Mouse (Mus musculus) kidney, embryonic 14.5 days (tissue): ENCODE data around the gene Abca3. TPM values are rescaled to one million over a fixed set of nuclear protein-coding genes. Genes with fewer than 3 reads are reported as not detected.

Source experiments
- ATAC-seq: fragments of 200-750 bp; cut with Nextera tagmentation; 2 replicates; pipeline ENCODE4 v1.8.0; 2017; ENCODE audit warnings: moderate number of reproducible peaks, mild to moderate bottlenecking, moderate TSS enrichment, moderate library complexity; ENCODE audit not compliant: low FRiP score, low TSS enrichment
- H3K27ac ChIP-seq: fragments of 300-500 bp; sonication (generic); 2 replicates; pipeline ENCODE4 v1.5.1; 2014; ENCODE audit warnings: low read depth, mild to moderate bottlenecking, low read length, moderate library complexity, mixed read lengths
- H3K27me3 ChIP-seq: fragments of 300-500 bp; sonication (generic); 2 replicates; pipeline ENCODE4 v1.6.1; 2014; ENCODE audit warnings: mild to moderate bottlenecking, low read length; ENCODE audit not compliant: control insufficient read depth, insufficient read depth
- H3K36me3 ChIP-seq: fragments of 300-500 bp; sonication (generic); 2 replicates; pipeline ENCODE4 v1.6.1; 2014; ENCODE audit warnings: low read length, mixed read lengths; ENCODE audit not compliant: control insufficient read depth, insufficient read depth
- H3K4me1 ChIP-seq: fragments of 300-500 bp; sonication (generic); 2 replicates; pipeline ENCODE4 v1.6.1; 2014; ENCODE audit warnings: low read length, mixed read lengths; ENCODE audit not compliant: control insufficient read depth, insufficient read depth
- H3K4me2 ChIP-seq: fragments of 300-500 bp; sonication (generic); replicated peaks from 2 replicates; pipeline ENCODE4 v1.6.1; 2014; ENCODE audit warnings: low read depth, mild to moderate bottlenecking, low read length
- H3K4me3 ChIP-seq: fragments of 300-500 bp; sonication (generic); 2 replicates; pipeline ENCODE4 v1.5.1; 2014; ENCODE audit warnings: mild to moderate bottlenecking, low read length
- H3K9ac ChIP-seq: fragments of 300-500 bp; sonication (generic); 2 replicates; pipeline ENCODE4 v1.6.1; 2014; ENCODE audit warnings: low read depth, mild to moderate bottlenecking, low read length, moderate library complexity
- H3K9me3 ChIP-seq: fragments of 300-500 bp; sonication (generic); 2 replicates; pipeline ENCODE4 v1.6.1; 2016; ENCODE audit warnings: low read length; ENCODE audit not compliant: control insufficient read depth
- WGBS: fragments of 180-500 bp; shearing (Covaris S2); extraction: QIAGEN DNeasy Blood & Tissue Kit; methylation state at CpG from one replicate; pipeline ENCODE4 v1.1.7; 2014; 5-methylcytosine and 5-hydroxymethylcytosine counted together
- polyA plus RNA-seq: library from polyadenylated mRNA; unstranded; fragments of >200 nt; fragmentation: Nextera tagmentation; extraction: Ambion mirVana; gene quantifications from 2 replicates; pipeline ENCODE4 v1.2.1, GENCODE M21; 2014

Abca3 gene
- polyA plus RNA-seq, 1 experiment from 2014 or later: 13.1 TPM

DNA sequence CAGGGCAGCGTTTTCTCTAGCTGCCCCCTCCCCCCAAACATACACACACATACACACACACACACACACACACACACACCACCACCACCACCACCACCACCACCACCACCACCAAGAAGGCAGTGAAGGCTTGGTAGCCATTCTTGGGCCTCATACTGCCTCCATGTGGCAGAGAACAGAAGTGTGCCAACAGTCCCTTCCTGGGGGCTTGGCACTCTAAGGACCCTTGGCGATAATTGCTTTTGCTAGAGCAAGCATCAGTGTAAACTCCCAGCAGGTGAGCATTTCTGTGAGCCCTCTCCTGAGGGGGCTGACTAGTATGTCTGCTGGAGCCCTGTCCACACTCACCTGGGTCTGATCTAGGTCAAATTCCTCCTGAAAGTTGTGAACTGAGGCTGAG, 89.4 kb downstream of the Abca3 start:
- 48% methylated on average over 2 of the region's 2 CpGs for WGBS
- H3K4me1 ChIP-seq: no peaks in the 10 kb centered on the region
- H3K27me3 ChIP-seq: no peaks in the 10 kb centered on the region
- ATAC-seq: no peak
- H3K27ac ChIP-seq: no peak overlapping the region
- no peak overlapping the region for H3K4me3 ChIP-seq
- H3K9ac ChIP-seq: no peak overlapping the region
- H3K36me3 ChIP-seq: peaks cover 77% of the 10 kb centered on the region
- H3K9me3 ChIP-seq: no peaks in the 10 kb centered on the region
- H3K4me2 ChIP-seq: no peak overlapping the region

DNA sequence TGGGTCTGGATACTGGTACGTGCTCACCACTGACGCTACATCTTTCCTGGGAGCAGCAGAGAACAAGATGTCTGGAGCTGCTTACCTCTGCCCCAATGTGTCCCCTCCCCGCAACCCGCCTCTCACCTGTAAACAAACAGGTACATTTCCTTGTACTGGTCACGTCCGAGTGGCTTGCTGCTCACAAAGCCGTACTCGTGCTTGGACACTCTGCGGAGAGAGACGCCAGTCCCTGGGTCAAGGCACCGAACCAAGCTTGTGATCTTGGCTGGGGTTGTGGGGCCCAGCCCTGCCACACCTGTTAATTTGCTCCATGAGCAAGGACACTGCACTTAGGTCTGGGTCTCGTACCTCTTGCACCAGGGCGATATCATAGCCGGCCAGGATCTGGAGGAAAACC, 90.4 kb downstream of the Abca3 start:
- H3K4me3 ChIP-seq: no peak overlapping the region
- H3K27me3 ChIP-seq: no peaks in the 10 kb centered on the region
- no peaks in the 10 kb centered on the region for H3K9me3 ChIP-seq
- H3K4me1 ChIP-seq: no peaks in the 10 kb centered on the region
- H3K36me3 ChIP-seq: peaks cover 79% of the 10 kb centered on the region
- H3K4me2 ChIP-seq: no peak overlapping the region
- no peak for ATAC-seq
- WGBS: 91% methylated on average over 14 of the region's 14 CpGs
- H3K27ac ChIP-seq: no peak overlapping the region
- H3K9ac ChIP-seq: no peak overlapping the region

DNA sequence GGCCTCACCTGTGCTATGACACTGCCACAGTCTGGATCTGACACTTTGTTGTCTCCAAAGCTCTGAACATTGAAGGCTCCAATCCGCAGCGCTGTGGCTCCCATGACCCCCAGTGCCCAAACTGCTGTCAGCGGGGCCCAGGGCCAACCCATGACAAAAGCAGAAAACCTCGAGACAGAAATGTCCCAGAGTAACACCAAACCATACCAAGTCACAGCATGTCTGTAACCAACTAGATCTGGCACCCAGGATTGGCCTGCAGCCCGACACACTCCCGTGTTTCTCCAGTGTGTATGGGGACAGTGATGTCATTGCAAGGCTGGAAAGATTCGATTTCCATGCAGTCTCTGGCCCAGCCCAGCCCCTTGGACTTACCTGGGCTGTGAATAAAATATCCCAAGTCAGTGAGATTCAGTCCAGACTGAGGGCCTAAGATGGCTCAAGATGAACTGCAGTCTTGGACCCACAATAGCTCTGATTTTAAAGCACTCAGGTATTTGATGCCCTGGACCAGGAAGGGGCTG, 90.9 kb downstream of the Abca3 start, which contains the start of gene Dnase1l2:
Gene Dnase1l2 (minus strand): TSS at position 474 of the 524 bp plus-strand sequence.
- H3K36me3 ChIP-seq: peaks cover 79% of the 10 kb centered on the region
- no peak within 1 kb of the TSS for H3K9ac ChIP-seq
- H3K4me1 ChIP-seq: no peaks in the 10 kb centered on the region
- H3K27ac ChIP-seq: no peak within 1 kb of the TSS
- H3K27me3 ChIP-seq: no peaks in the 10 kb centered on the region
- H3K9me3 ChIP-seq: no peaks in the 10 kb centered on the region
- ATAC-seq: no peak
- H3K4me2 ChIP-seq: no peak within 1 kb of the TSS
- WGBS: 85% methylated on average over 7 of the region's 7 CpGs
- no peak within 1 kb of the TSS for H3K4me3 ChIP-seq

DNA sequence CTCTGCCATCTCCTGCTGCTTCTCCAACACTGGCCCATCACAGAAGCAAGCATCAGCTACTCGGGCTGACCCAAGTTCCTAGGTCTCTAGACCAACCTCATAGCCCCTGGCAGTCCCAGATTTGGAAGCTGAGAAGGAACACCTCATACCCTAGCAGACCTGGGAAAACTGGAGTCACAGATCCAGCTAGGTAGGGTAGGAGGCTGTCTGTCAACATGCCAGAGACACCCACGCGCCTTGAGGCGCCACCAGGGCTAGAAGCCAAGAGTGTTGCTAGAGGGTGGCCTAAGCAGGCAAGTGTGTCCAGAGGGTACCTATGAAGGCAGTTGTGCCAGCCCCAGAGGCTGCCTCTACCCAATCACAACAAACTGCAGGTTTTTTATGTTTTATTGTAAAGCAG, 91.7 kb downstream of the Abca3 start:
- Histone ChIP-seq H3K4me3 (no peak overlapping the region), H3K4me1 (no peaks in the 10 kb centered on the region), H3K4me2 (no peak overlapping the region), H3K27me3 (no peaks in the 10 kb centered on the region), H3K9me3 (no peaks in the 10 kb centered on the region), H3K9ac (no peak overlapping the region), H3K36me3 (peaks cover 82% of the 10 kb centered on the region), H3K27ac (no peak overlapping the region)
- WGBS: 82% methylated on average over 4 of the region's 4 CpGs
- ATAC-seq: no peak

DNA sequence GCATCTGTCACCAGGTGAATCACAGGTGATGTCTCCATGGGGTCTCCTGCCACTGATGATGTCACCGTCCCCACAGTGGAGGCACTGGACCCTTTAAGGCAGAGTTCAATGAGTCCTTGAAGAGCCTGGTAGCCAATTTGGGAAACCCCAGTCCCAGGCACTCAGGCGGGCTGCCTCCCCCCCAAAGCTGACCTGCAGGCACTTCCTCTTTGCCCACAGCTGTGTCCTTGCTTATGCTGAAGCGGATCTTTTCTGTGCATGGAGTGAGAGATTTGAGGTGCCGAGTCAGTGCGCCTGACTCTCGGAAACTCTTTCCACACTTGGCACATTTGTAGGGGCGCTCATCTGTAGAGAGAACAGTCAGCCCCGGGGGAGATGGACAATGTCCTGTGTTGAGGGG, 94.8 kb downstream of the Abca3 start:
- no peaks in the 10 kb centered on the region for H3K9me3 ChIP-seq
- peaks cover 88% of the 10 kb centered on the region for H3K36me3 ChIP-seq
- no peak overlapping the region for H3K4me2 ChIP-seq
- H3K27ac ChIP-seq: no peak overlapping the region
- ATAC-seq: no peak
- no peak overlapping the region for H3K4me3 ChIP-seq
- H3K4me1 ChIP-seq: no peaks in the 10 kb centered on the region
- H3K9ac ChIP-seq: no peak overlapping the region
- no peaks in the 10 kb centered on the region for H3K27me3 ChIP-seq
- WGBS: 90% methylated on average over 8 of the region's 8 CpGs

DNA sequence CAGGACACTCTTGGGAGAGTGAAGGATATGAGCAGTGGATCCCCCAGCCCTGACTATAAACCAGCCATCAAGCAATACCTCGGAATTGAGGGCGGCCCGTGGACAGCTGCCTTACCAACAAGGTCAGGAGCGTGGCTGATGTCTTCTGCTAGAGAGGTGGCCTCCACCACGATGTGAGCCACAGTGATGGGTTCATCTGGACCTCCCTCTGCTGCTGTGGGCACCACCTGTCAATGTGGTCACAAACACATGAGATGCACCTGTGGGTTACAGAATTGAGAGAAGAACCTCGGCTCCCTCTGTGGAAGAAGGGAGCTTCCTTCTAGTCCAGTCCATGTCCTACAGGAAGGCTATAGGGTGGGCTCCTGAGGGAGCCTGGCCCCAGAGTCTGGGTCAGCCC, 97.8 kb downstream of the Abca3 start:
- 97% methylated on average over 6 of the region's 6 CpGs for WGBS
- peaks cover 70% of the 10 kb centered on the region for H3K36me3 ChIP-seq
- no peaks in the 10 kb centered on the region for H3K9me3 ChIP-seq

DNA sequence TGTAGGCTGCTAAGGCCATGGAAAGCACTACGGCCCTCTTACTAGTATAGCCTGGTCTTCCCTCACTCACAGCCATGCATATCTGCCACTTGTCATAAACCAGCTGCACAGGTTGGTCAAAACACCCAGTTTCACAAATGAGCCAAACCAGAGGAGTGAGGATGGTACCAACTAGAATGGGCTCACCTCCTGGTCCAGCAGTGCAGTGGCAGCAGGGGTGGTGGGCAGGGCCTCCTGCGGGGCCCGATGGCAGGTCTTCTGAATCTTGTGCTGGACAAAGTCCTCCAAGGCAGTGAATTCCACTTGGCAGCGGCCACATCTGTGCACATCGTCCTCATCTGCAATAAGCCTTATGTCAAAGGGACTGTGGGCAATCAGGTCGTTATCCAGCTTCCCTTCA, 99.5 kb downstream of the Abca3 start:
- H3K4me1 ChIP-seq: peaks cover 6% of the 10 kb centered on the region; the same call in 1 of the 2 replicates
- no peaks in the 10 kb centered on the region for H3K27me3 ChIP-seq
- H3K9me3 ChIP-seq: no peaks in the 10 kb centered on the region
- no peak overlapping the region for H3K27ac ChIP-seq
- 91% methylated on average over 6 of the region's 6 CpGs for WGBS
- no peak overlapping the region for H3K9ac ChIP-seq
- H3K4me3 ChIP-seq: no peak overlapping the region
- no peak overlapping the region for H3K4me2 ChIP-seq
- ATAC-seq: no peak
- peaks cover 53% of the 10 kb centered on the region for H3K36me3 ChIP-seq

More for the DNA sequence above, 97.8 kb downstream of the Abca3 start:
- Histone ChIP-seq H3K4me3 (no peak overlapping the region), H3K27me3 (no peaks in the 10 kb centered on the region), H3K4me1 (peaks cover 6% of the 10 kb centered on the region; the same call in 1 of the 2 replicates), H3K4me2 (no peak overlapping the region), H3K9ac (no peak overlapping the region), H3K27ac (no peak overlapping the region)
- ATAC-seq: no peak

DNA sequence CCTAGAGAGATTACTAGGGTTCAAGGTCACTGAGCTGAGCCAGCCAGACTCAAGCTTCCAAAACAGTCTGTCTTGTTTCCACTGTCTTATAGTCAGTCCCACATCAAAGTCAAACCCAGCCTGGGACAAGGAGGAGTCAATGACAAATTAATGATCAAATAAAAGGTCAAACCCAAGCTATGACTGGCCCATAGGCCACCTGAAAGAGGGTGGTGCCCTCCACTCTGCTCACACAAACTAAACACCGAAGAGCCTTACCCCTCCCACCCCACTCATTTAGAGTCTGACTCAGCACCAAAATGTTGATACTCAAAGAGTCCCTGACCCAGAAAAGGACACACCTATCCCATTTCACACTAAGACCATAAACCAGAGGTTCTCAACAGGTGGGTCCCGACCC, 101.6 kb downstream of the Abca3 start:
- Histone ChIP-seq H3K4me1 (peaks cover 6% of the 10 kb centered on the region; the same call in 1 of the 2 replicates), H3K36me3 (peaks cover 32% of the 10 kb centered on the region), H3K4me3 (no peak overlapping the region), H3K4me2 (no peak overlapping the region), H3K9ac (no peak overlapping the region), H3K27ac (no peak overlapping the region), H3K27me3 (no peaks in the 10 kb centered on the region), H3K9me3 (no peaks in the 10 kb centered on the region)
- WGBS: 71% methylated on average over 2 of the region's 2 CpGs
- no peak for ATAC-seq

DNA sequence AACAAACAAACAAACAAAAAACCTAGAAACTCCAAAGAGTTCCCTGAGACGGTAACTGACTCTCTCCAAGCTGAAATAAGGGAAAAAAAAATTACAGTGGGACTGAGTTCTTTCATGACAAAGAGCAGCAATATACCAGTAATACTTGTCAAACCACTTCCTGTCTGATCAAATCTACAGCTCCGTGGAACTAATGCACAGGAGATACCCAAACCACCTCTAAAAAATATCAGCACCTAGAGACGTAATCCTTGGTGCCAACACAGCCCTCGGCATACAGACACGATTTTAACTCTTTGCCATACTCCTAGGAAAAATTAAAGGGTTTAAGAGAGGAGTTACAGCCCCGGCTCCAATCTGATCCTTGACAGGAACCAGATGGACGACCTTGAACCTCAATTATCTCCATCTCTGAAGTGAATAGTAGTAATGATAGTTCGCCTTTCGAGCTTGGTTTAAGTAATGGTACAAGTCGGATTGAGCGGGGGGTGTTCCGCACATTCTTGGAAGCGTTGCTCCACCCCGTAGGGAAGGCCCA, 102.5 kb downstream of the Abca3 start:
- 0 out of 2 replicates have a peak, but pooled peaks have one; percentile 0 for ATAC-seq
- Histone ChIP-seq H3K27ac (peak overlapping the region; percentile 95), H3K9ac (peak overlapping the region; percentile 83), H3K9me3 (no peaks in the 10 kb centered on the region), H3K4me3 (peak overlapping the region; percentile 73), H3K4me2 (peak overlapping the region; percentile 67), H3K36me3 (peaks cover 23% of the 10 kb centered on the region), H3K4me1 (peaks cover 6% of the 10 kb centered on the region; the same call in 1 of the 2 replicates), H3K27me3 (no peaks in the 10 kb centered on the region)
- WGBS: 6% methylated on average over 14 of the region's 14 CpGs
